Comparison of ENCODE assay signal across 16 mouse cellular contexts in genomic region chr2:132157482-132157881, GRCm38 (mm10). TPM values are rescaled to one million over a fixed set of nuclear protein-coding genes. Genes with fewer than 3 reads are reported as not detected.
A peak's percentile ranks its signal among the peaks of the same experiment; 100 is the strongest.
DNase-seq lines count a peak whose midpoint lies in the region; ATAC-seq lines count a peak whose summit lies in the region.
"Had no signal": no experiment of that assay in that cellular context is flagged by ENCODE, and none has a peak within 500 bp of the region (broad histone marks: within the 10 kb centered on the region; RNA-seq: fewer than 3 reads in every experiment).

No protein-coding gene starts in this region.

- no peak overlapping the region for H3K27ac ChIP-seq in forebrain, embryonic 13.5 days
- H3K27ac ChIP-seq in forebrain, embryonic 11.5 days (ENCODE audit: low read depth, low read length): no peak overlapping the region
- H3K27ac ChIP-seq in heart, embryonic 11.5 days (ENCODE audit: low read depth, low read length): no peak overlapping the region
- H3K27ac ChIP-seq: kidney, embryonic 15.5 days; limb, embryonic 13.5 days; liver, embryonic 15.5 days had no signal

- peak; percentile 51; the same call in 1 of the 2 replicates for ATAC-seq in forebrain, embryonic 13.5 days
- ATAC-seq in forebrain, embryonic 11.5 days (replicated peaks; ENCODE audit: low FRiP score): no peak
- ATAC-seq in heart, embryonic 11.5 days (replicated peaks; ENCODE audit: insufficient number of reproducible peaks, low FRiP score, low TSS enrichment): no peak
- ATAC-seq: Patski had no signal

- no peak for DNase-seq in forebrain, embryonic 11.5 days (ENCODE audit: low spot score)
- DNase-seq in right cerebral cortex, postnatal 25 days: peak; percentile 60
- DNase-seq in right cerebral cortex, postnatal 14 days: no peak
- DNase-seq in layer of hippocampus, adult 8-10 months (ENCODE audit: low spot score in 2 of 2): peak; percentile 69 to 80
- no peak for DNase-seq in kidney, postnatal 4 days
- DNase-seq in MN1 (ENCODE audit: low spot score): no peak
- DNase-seq: gastrocnemius, postnatal 25 days; heart, postnatal 4 days; lung, postnatal 14 days had no signal

- WGBS in forebrain, embryonic 13.5 days: 66% methylated on average over 4 of the region's 4 CpGs
- 76% methylated on average over 4 of the region's 4 CpGs for WGBS in forebrain, embryonic 11.5 days
- 55% methylated on average over 4 of the region's 4 CpGs for WGBS in heart, embryonic 11.5 days (ENCODE audit: insufficient replicate concordance)

- no peaks in the 10 kb centered on the region for H3K36me3 ChIP-seq in forebrain, embryonic 13.5 days (ENCODE audit: poor library complexity, severe bottlenecking)
- no peaks in the 10 kb centered on the region for H3K36me3 ChIP-seq in forebrain, embryonic 11.5 days (ENCODE audit: control insufficient read depth, insufficient read depth, low read length)
- no peaks in the 10 kb centered on the region for H3K36me3 ChIP-seq in heart, embryonic 11.5 days (ENCODE audit: control insufficient read depth, insufficient read depth, low read length)
- H3K36me3 ChIP-seq: heart, embryonic 12.5 days; kidney, embryonic 15.5 days; limb, embryonic 13.5 days; liver, embryonic 15.5 days had no signal

- no peak overlapping the region for H3K4me2 ChIP-seq in forebrain, embryonic 13.5 days
- H3K4me2 ChIP-seq in forebrain, embryonic 11.5 days (ENCODE audit: low read depth, low read length, severe bottlenecking): no peak overlapping the region
- no peak overlapping the region for H3K4me2 ChIP-seq in heart, embryonic 11.5 days
- H3K4me2 ChIP-seq: heart, embryonic 12.5 days; kidney, embryonic 15.5 days; limb, embryonic 13.5 days; liver, embryonic 15.5 days had no signal

- H3K4me3 ChIP-seq in forebrain, embryonic 13.5 days: no peak overlapping the region
- no peak overlapping the region for H3K4me3 ChIP-seq in forebrain, embryonic 11.5 days (ENCODE audit: low read depth, low read length)
- H3K4me3 ChIP-seq in heart, embryonic 11.5 days (ENCODE audit: low read depth, low read length): no peak overlapping the region
- H3K4me3 ChIP-seq: heart, embryonic 12.5 days; kidney, embryonic 15.5 days; limb, embryonic 13.5 days; liver, embryonic 15.5 days had no signal

- H3K9ac ChIP-seq in forebrain, embryonic 13.5 days: no peak overlapping the region
- no peak overlapping the region for H3K9ac ChIP-seq in forebrain, embryonic 11.5 days (ENCODE audit: low read length)
- no peak overlapping the region for H3K9ac ChIP-seq in heart, embryonic 11.5 days (ENCODE audit: low read depth, low read length)
- H3K9ac ChIP-seq: heart, embryonic 12.5 days; kidney, embryonic 15.5 days; limb, embryonic 13.5 days; liver, embryonic 15.5 days had no signal

- H3K4me1 ChIP-seq in forebrain, embryonic 13.5 days: no peaks in the 10 kb centered on the region
- no peaks in the 10 kb centered on the region for H3K4me1 ChIP-seq in forebrain, embryonic 11.5 days (replicated peaks; ENCODE audit: control insufficient read depth, insufficient read depth, low read length)
- H3K4me1 ChIP-seq in heart, embryonic 11.5 days (ENCODE audit: control insufficient read depth, insufficient read depth, low read length): no peaks in the 10 kb centered on the region
- H3K4me1 ChIP-seq: heart, embryonic 12.5 days; kidney, embryonic 15.5 days; limb, embryonic 13.5 days; liver, embryonic 15.5 days had no signal

- no peaks in the 10 kb centered on the region for H3K27me3 ChIP-seq in forebrain, embryonic 13.5 days
- H3K27me3 ChIP-seq in forebrain, embryonic 11.5 days (ENCODE audit: control insufficient read depth, insufficient read depth, low read length): no peaks in the 10 kb centered on the region
- H3K27me3 ChIP-seq in heart, embryonic 11.5 days (ENCODE audit: control insufficient read depth, insufficient read depth, low read length): no peaks in the 10 kb centered on the region
- H3K27me3 ChIP-seq: liver, embryonic 15.5 days; Patski had no signal

- H3K9me3 ChIP-seq in forebrain, embryonic 13.5 days (replicated peaks): no peaks in the 10 kb centered on the region
- H3K9me3 ChIP-seq in forebrain, embryonic 11.5 days (ENCODE audit: control insufficient read depth, low read length): no peaks in the 10 kb centered on the region
- no peaks in the 10 kb centered on the region for H3K9me3 ChIP-seq in heart, embryonic 11.5 days (replicated peaks; ENCODE audit: control insufficient read depth, low read length)
- H3K9me3 ChIP-seq: heart, embryonic 12.5 days; kidney, embryonic 15.5 days; limb, embryonic 13.5 days; liver, embryonic 15.5 days had no signal

RNA-seq across cellular contexts. Expression of gene Slc23a2, which starts 12.6 kb away (rescaled TPM):
- 16.6 and 19.1 TPM in 2 replicates for polyA plus RNA-seq in forebrain, embryonic 13.5 days (2015; fragmentation: Nextera tagmentation; extraction: Ambion mirVana)
- polyA plus RNA-seq in forebrain, embryonic 11.5 days (2014; fragmentation: Nextera tagmentation; extraction: Ambion mirVana): 13.5 and 14.2 TPM in 2 replicates
- total RNA-seq in layer of hippocampus, adult 8-10 months (2022): 100 to 1,000 TPM; 107 to 125 (median 113) TPM
- 8.7 and 10.2 TPM in 2 replicates for polyA plus RNA-seq in heart, embryonic 11.5 days (2014; fragmentation: Nextera tagmentation; extraction: Ambion mirVana)

Comparison
In these comparisons a context has a peak if more than half of its experiments do, and no peak if none do; other contexts are left out.
1. DNase-seq: peak in right cerebral cortex, postnatal 25 days (single experiment) and layer of hippocampus, adult 8-10 months (2 of 2); none in forebrain, embryonic 11.5 days (single experiment), right cerebral cortex, postnatal 14 days (single experiment), kidney, postnatal 4 days (0 of 2) and MN1 (single experiment).